Mouse (Mus musculus): ENCODE results near the gene Slc25a12. TPM values are rescaled to one million over a fixed set of nuclear protein-coding genes. Genes with fewer than 3 reads are reported as not detected.
A peak's percentile ranks its signal among the peaks of the same experiment; 100 is the strongest.

Gene Slc25a12
- polyA plus RNA-seq, 1 experiment from 2014 or later, result 29.1 TPM

GRCm38 (mm10) chr2:71312067-71312466 lies 55.5 kb downstream of the Slc25a12 start:
- WGBS, result 49% methylated on average over 10 of the region's 10 CpGs

GRCm38 (mm10) chr2:71309726-71310125 lies 57.8 kb downstream of the Slc25a12 start:
- DNase-seq (no peak), ATAC-seq (ENCODE audit: insufficient read depth) (no peak)
- no peak overlapping the region for H3K27ac ChIP-seq (ENCODE audit: low read depth)
- no peaks in the 10 kb centered on the region for H3K9me3 ChIP-seq (ENCODE audit: low read depth, low read length)
- no peak for TF ChIP-seq CTCF (IDR thresholded peaks at IDR 0.05; ENCODE audit: low read depth)
- H3K27me3 ChIP-seq (ENCODE audit: insufficient read depth, low read length), result no peaks in the 10 kb centered on the region
- H3K4me1 ChIP-seq (ENCODE audit: insufficient read depth), result 0 out of 2 replicates have a peak, but pooled peaks cover 2% of the 10 kb centered on the region
- WGBS, result 46% methylated on average over 2 of the region's 2 CpGs
- H3K9ac ChIP-seq, result no peak overlapping the region
- H3K36me3 ChIP-seq (ENCODE audit: insufficient read depth), result peaks cover 10% of the 10 kb centered on the region; the same call in 1 of the 2 replicates
- no peak overlapping the region for H3K4me2 ChIP-seq
- H3K4me3 ChIP-seq (ENCODE audit: low read depth, low read length), result no peak overlapping the region

More at GRCm38 (mm10) chr2:71312067-71312466, 55.5 kb downstream of the Slc25a12 start:
- ATAC-seq (ENCODE audit: insufficient read depth) (no peak), DNase-seq (no peak)
- H3K27ac ChIP-seq (ENCODE audit: low read depth), result no peak overlapping the region
- no peaks in the 10 kb centered on the region for H3K4me1 ChIP-seq (ENCODE audit: insufficient read depth)
- H3K4me2 ChIP-seq, result no peak overlapping the region
- TF ChIP-seq CTCF (IDR thresholded peaks at IDR 0.05; ENCODE audit: low read depth), result no peak
- no peaks in the 10 kb centered on the region for H3K9me3 ChIP-seq (ENCODE audit: low read depth, low read length)
- no peak overlapping the region for H3K9ac ChIP-seq
- no peaks in the 10 kb centered on the region for H3K27me3 ChIP-seq (ENCODE audit: insufficient read depth, low read length)
- H3K36me3 ChIP-seq (ENCODE audit: insufficient read depth), result peaks cover 10% of the 10 kb centered on the region; the same call in 1 of the 2 replicates
- no peak overlapping the region for H3K4me3 ChIP-seq (ENCODE audit: low read depth, low read length)

GRCm38 (mm10) chr2:71306357-71306756 lies 61.2 kb downstream of the Slc25a12 start:
- DNase-seq (no peak), ATAC-seq (ENCODE audit: insufficient read depth) (no peak)
- H3K9me3 ChIP-seq (ENCODE audit: low read depth, low read length), result no peaks in the 10 kb centered on the region
- no peak overlapping the region for H3K4me2 ChIP-seq
- no peak overlapping the region for H3K9ac ChIP-seq
- H3K27ac ChIP-seq (ENCODE audit: low read depth), result no peak overlapping the region
- 0 out of 2 replicates have a peak, but pooled peaks cover 4% of the 10 kb centered on the region for H3K36me3 ChIP-seq (ENCODE audit: insufficient read depth)
- peaks cover 5% of the 10 kb centered on the region; the same call in 1 of the 2 replicates for H3K4me1 ChIP-seq (ENCODE audit: insufficient read depth)
- TF ChIP-seq CTCF (IDR thresholded peaks at IDR 0.05; ENCODE audit: low read depth), result no peak
- no peak overlapping the region for H3K4me3 ChIP-seq (ENCODE audit: low read depth, low read length)
- no peaks in the 10 kb centered on the region for H3K27me3 ChIP-seq (ENCODE audit: insufficient read depth, low read length)

- TF ChIP-seq CTCF (IDR thresholded peaks at IDR 0.05; ENCODE audit: low read depth), result no peak
- Histone ChIP-seq H3K36me3 (ENCODE audit: insufficient read depth) (no peaks in the 10 kb centered on the region), H3K4me3 (ENCODE audit: low read depth, low read length) (no peak overlapping the region), H3K9me3 (ENCODE audit: low read depth, low read length) (no peaks in the 10 kb centered on the region), H3K9ac (no peak overlapping the region), H3K27ac (ENCODE audit: low read depth) (peak overlapping the region; percentile 12; the same call in 1 of the 2 replicates), H3K4me2 (no peak overlapping the region), H3K27me3 (ENCODE audit: insufficient read depth, low read length) (no peaks in the 10 kb centered on the region), H3K4me1 (ENCODE audit: insufficient read depth) (peaks cover 5% of the 10 kb centered on the region; the same call in 1 of the 2 replicates)
- ATAC-seq (ENCODE audit: insufficient read depth), result peak; percentile 75
- 25% methylated on average over 3 of the region's 3 CpGs for WGBS
- peak; percentile 65 for DNase-seq
Measured at GRCm38 (mm10) chr2:71304821-71305220, 62.7 kb downstream of the Slc25a12 start.

- H3K4me1 ChIP-seq (ENCODE audit: insufficient read depth), result peaks cover 5% of the 10 kb centered on the region; the same call in 1 of the 2 replicates
- no peak overlapping the region for H3K9ac ChIP-seq
- TF ChIP-seq CTCF (IDR thresholded peaks at IDR 0.05; ENCODE audit: low read depth), result no peak
- peak overlapping the region; percentile 31; the same call in 1 of the 2 replicates for H3K27ac ChIP-seq (ENCODE audit: low read depth)
- H3K36me3 ChIP-seq (ENCODE audit: insufficient read depth), result peaks cover 2% of the 10 kb centered on the region; the same call in 1 of the 2 replicates
- DNase-seq (peak; percentile 90), ATAC-seq (ENCODE audit: insufficient read depth) (peak; percentile 88)
- no peaks in the 10 kb centered on the region for H3K9me3 ChIP-seq (ENCODE audit: low read depth, low read length)
- H3K27me3 ChIP-seq (ENCODE audit: insufficient read depth, low read length), result no peaks in the 10 kb centered on the region
- H3K4me3 ChIP-seq (ENCODE audit: low read depth, low read length), result no peak overlapping the region
- H3K4me2 ChIP-seq, result no peak overlapping the region
Measured at GRCm38 (mm10) chr2:71303221-71303620, 64.3 kb downstream of the Slc25a12 start.

- Histone ChIP-seq H3K9me3 (ENCODE audit: low read depth, low read length) (no peaks in the 10 kb centered on the region), H3K4me3 (ENCODE audit: low read depth, low read length) (no peak overlapping the region), H3K36me3 (ENCODE audit: insufficient read depth) (peaks cover 4% of the 10 kb centered on the region; the same call in 1 of the 2 replicates), H3K27ac (ENCODE audit: low read depth) (no peak overlapping the region), H3K4me2 (no peak overlapping the region), H3K4me1 (ENCODE audit: insufficient read depth) (peaks cover 5% of the 10 kb centered on the region; the same call in 1 of the 2 replicates), H3K27me3 (ENCODE audit: insufficient read depth, low read length) (no peaks in the 10 kb centered on the region), H3K9ac (no peak overlapping the region)
- no peak for ATAC-seq (ENCODE audit: insufficient read depth)
- no peak for DNase-seq
- 70% methylated on average over 3 of the region's 3 CpGs for WGBS
- TF ChIP-seq CTCF (IDR thresholded peaks at IDR 0.05; ENCODE audit: low read depth), result no peak
Measured at GRCm38 (mm10) chr2:71302156-71302663, 65.3 kb downstream of the Slc25a12 start.

- no peak overlapping the region for H3K4me3 ChIP-seq (ENCODE audit: low read depth, low read length)
- H3K36me3 ChIP-seq (ENCODE audit: insufficient read depth), result peaks cover 4% of the 10 kb centered on the region; the same call in 1 of the 2 replicates
- no peak overlapping the region for H3K4me2 ChIP-seq
- H3K9me3 ChIP-seq (ENCODE audit: low read depth, low read length), result no peaks in the 10 kb centered on the region
- 100% methylated on average over 1 of the region's 1 CpGs for WGBS
- no peak overlapping the region for H3K27ac ChIP-seq (ENCODE audit: low read depth)
- TF ChIP-seq CTCF (IDR thresholded peaks at IDR 0.05; ENCODE audit: low read depth), result no peak
- no peaks in the 10 kb centered on the region for H3K27me3 ChIP-seq (ENCODE audit: insufficient read depth, low read length)
- DNase-seq, result no peak
- peaks cover 3% of the 10 kb centered on the region; the same call in 1 of the 2 replicates for H3K4me1 ChIP-seq (ENCODE audit: insufficient read depth)
- no peak for ATAC-seq (ENCODE audit: insufficient read depth)
- H3K9ac ChIP-seq, result no peak overlapping the region
Measured at GRCm38 (mm10) chr2:71298729-71299128, 68.8 kb downstream of the Slc25a12 start.

Measured in lung, embryonic 14.5 days (tissue).